Comparison of ENCODE assay signal across 28 mouse cellular contexts in the genomic region with DNA sequence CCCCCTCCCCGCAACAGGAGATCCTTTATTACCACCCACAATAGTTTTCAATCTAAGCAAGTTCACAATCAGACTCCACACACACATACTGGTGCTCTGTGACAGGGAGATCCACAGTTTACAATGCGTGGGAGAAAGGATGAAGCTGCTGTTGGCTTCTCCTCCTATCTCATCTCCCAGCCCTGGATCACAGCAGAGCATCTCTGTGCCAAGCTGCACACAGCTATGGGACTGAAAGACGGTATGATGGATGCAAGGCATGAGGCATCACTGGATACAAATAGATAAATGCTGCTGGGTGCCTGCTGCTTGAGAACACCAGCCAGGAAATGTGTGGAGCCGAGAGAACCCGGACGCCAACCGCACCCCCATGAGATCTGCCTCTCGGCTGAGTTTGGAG. TPM values are rescaled to one million over a fixed set of nuclear protein-coding genes. Genes with fewer than 3 reads are reported as not detected.
DNase-seq lines count a peak whose midpoint lies in the region; TF ChIP-seq lines count a peak whose summit lies in the region.
"Had no signal": no experiment of that assay in that cellular context is flagged by ENCODE, and none has a peak within 500 bp of the region (broad histone marks: within the 10 kb centered on the region; RNA-seq: fewer than 3 reads in every experiment).

No protein-coding gene starts in this region.

- no peak overlapping the region for H3K4me3 ChIP-seq in left cerebral cortex, adult 2 months
- H3K4me3 ChIP-seq: embryonic facial prominence, embryonic 10.5 days; embryonic facial prominence, embryonic 15.5 days; forebrain, embryonic 13.5 days; gastrocnemius, adult 2 months; heart, adult 2 months; heart, embryonic 12.5 days; kidney, embryonic 15.5 days; limb, embryonic 12.5 days; liver, embryonic 15.5 days; midbrain, embryonic 12.5 days; neural tube, embryonic 13.5 days had no signal

- no peak for TF ChIP-seq CTCF in left cerebral cortex, adult 2 months (IDR thresholded peaks at IDR 0.05)

- intact Hi-C loops in left cerebral cortex, postnatal 25 days (cut with DNase I), result no loop called here
- intact Hi-C loops in left cerebral cortex, adult 2 months (cut with DNase I), result no loop called here

- DNase-seq in frontal cortex, postnatal 14 days (ENCODE audit: low spot score in 2 of 2), result peak; percentile 5 to 14
- no peak for DNase-seq in frontal cortex, postnatal 10 days (ENCODE audit: low spot score in 2 of 2)
- DNase-seq in left cerebral cortex, postnatal 25 days (ENCODE audit: low spot score in 2 of 2), result peak; percentile 5 to 22
- DNase-seq in left cerebral cortex, adult 2 months (ENCODE audit: extremely low spot score in 1 of 2, low spot score in 2 of 2), result no peak
- DNase-seq in brain, adult 2 months (ENCODE audit: low read depth, low spot score), result peak; percentile 67
- peak; percentile 5 to 11 for DNase-seq in frontal cortex, postnatal 36 days (ENCODE audit: low spot score in 2 of 2)
- DNase-seq in gastrocnemius, adult 8-10 months (ENCODE audit: low spot score in 2 of 2), result no peak
- no peak for DNase-seq in T-cell, adult 2 months (ENCODE audit: low spot score)
- DNase-seq: adrenal gland, postnatal 25 days; cerebellum, adult 8-10 months; cerebellum, postnatal 25 days; gastrocnemius, adult 2 months; heart, adult 2 months; heart, postnatal 4 days; kidney, adult 18-20 months; lung, embryonic 14.5 days; thymus, postnatal 4 days had no signal

- H3K27ac ChIP-seq in left cerebral cortex, adult 2 months, result no peak overlapping the region
- H3K27ac ChIP-seq: embryonic facial prominence, embryonic 10.5 days; embryonic facial prominence, embryonic 15.5 days; forebrain, embryonic 13.5 days; gastrocnemius, adult 2 months; heart, adult 2 months; hindbrain, embryonic 14.5 days; kidney, embryonic 15.5 days; limb, embryonic 12.5 days; liver, embryonic 15.5 days; midbrain, embryonic 12.5 days; neural tube, embryonic 13.5 days had no signal

RNA-seq across cellular contexts. Expression of gene Tcerg1l, which starts 32.0 kb away (rescaled TPM):
- 10 to 100 TPM; 12.2 to 15.7 TPM for total RNA-seq in left cerebral cortex, postnatal 25 days (2021)
- 10 to 100 TPM; 12.8 TPM for total RNA-seq in left cerebral cortex, adult 2 months (2021)
- total RNA-seq in gastrocnemius, adult 8-10 months (2022), result not detected
- total RNA-seq: gastrocnemius, adult 2 months; heart, adult 2 months; heart, postnatal 4 days; liver, adult 2 months had no signal

Comparison
In these comparisons a context has a peak if more than half of its experiments do, and no peak if none do; other contexts are left out.
1. DNase-seq: peak in frontal cortex, postnatal 14 days (2 of 2), left cerebral cortex, postnatal 25 days (2 of 2), brain, adult 2 months (single experiment) and frontal cortex, postnatal 36 days (2 of 2); none in frontal cortex, postnatal 10 days (0 of 2), left cerebral cortex, adult 2 months (0 of 2), gastrocnemius, adult 8-10 months (0 of 2) and T-cell, adult 2 months (single experiment).
2. RNA of gene Tcerg1l, which starts 32.0 kb away (total RNA-seq): 12.2 to 15.7 TPM in left cerebral cortex, postnatal 25 days and 12.8 TPM in left cerebral cortex, adult 2 months; not detected in gastrocnemius, adult 8-10 months; every median in the first group is over 10 times any median in the second.